Mouse (Mus musculus) B cell, adult 2 months (primary cell): Measurements from ENCODE around the gene Rexo1.
"Not testable (repeated sequence)": the region's sequence is repeated elsewhere in the genome, so short reads cannot be mapped to it uniquely, and the experiment has no call there.

Source experiments
- DNase-seq, 2 experiments: peaks; one replicate each; pipeline ENCODE4 v3.0.0; 2022

The Rexo1 gene

DNA sequence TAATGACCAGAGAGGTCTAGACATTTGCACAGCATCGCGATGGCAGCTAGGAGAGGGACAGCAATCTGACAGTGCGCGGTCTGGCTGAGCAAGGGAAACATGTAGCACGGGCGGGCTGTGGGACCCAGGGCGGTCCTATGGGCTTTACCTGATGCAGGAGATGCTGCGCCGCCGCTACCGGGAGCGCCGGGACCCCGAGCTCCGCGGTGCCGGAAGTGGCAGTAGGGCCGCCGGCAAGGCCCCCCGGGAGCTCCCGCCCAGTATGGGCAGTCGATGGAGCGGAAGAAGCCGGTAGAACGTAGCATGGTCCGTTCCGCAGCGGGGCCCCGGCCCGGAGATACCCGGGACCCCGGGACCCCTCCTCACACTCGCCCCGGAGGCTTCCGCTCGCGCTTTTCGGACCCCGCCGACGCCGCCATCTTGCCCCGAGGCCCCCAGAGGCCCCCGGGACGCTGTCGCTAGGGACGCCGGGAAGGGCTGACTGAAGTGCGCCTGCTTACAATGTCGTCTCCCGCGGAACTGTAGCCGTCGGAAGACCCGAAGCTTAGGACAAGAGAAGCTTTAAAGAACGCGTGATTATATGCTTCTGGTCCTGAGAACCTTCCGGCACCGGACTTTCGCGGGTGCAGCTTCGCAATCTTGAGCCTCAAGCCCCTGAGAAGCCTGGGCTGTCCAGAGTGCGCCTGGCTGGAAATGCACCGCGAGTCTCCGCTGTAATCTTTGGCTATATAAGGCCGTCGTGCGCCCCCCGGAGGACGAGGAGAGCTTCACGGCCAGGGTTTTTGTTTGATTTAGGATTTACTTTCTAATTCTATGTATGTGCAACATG lies at the start of gene Rexo1:
Gene Rexo1, minus strand, starts transcription at position 445 of the 829 bp plus-strand sequence.
- DNase-seq: peak; percentile 96

GRCm38 (mm10) chr10:80611024-80611423 lies 49.7 kb upstream of the Rexo1 start:
- DNase-seq: peak; percentile 78

DNA sequence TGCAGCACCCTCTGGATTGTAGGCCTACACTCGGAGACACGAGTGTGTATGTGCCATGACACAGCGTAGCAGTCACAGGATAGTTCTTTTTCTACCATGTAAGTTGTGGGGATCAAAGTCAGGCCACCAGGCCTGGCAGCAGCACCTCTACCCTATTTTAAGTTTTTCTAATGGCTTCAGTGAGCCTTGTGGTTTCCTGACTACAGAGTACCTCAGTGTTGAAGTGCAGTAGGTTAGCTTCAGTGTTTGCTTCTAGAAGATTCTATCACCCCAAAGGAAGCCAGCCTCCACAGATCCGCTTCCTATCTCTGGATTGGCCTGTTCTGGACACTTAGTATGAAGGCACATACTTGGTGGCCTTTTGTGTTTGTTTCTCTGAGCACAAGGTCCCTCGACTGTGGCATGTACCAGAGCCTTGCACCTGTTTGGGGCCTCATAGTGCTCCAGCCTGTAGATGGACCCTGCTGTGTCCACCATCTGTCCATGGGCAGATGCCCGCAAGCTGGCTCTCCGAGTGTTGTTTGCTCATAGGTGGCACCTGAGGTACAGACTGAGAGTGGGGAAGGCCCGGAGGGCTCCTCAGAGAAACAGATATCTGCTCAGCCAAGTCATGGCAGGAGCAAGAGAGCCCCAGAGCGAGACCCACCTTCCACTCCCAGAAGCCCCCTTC lies 48.9 kb upstream of the Rexo1 start:
- DNase-seq: no peak

GRCm38 (mm10) chr10:80609269-80609924 lies 48.0 kb upstream of the Rexo1 start:
- no peak for DNase-seq

DNA sequence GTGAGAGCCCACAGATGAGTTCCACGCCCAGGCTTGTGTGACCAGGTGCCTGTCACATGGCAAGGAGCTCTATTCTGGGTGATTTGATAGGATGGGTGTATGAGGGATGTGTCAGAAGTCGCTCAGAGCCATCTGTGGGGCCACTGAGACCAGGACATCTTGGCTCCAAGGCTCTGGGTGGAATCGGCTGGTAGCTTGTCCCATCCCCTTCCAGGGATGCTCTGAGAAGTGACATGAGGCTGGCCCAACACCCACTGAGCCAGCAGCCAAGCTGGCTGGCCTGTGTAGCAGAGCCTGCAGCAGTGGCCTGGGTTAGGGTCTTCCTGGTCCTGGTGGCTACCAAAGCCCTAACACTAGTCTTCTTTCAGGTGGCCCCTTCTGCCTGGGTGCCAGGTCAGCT lies 47.1 kb upstream of the Rexo1 start:
- no peak for DNase-seq

DNA sequence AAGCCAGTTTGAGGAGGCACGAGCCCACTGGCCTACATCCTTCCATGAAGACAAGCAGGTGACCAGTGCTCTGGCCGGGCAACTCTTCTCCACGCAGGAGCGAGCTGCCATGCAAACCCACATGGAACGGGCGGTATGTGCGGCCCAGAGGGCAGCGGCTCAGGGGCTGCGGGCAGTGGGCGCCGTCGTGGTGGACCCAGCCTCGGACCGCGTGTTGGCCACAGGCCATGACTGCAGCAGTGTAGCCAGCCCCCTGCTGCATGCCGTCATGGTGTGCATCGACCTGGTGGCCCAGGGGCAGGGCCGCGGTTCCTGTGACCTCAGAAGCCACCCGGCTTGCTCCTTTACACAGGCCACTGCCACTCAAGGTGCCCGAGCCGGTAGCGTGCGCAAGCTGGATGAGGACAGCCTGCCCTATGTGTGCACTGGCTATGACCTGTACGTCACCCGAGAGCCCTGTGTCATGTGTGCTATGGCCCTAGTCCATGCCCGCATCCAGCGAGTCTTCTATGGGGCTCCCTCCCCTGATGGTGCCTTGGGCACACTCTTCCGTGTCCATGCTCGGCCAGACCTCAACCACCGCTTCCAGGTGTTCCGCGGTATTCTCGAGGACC lies 45.5 kb upstream of the Rexo1 start:
- DNase-seq: no peak

GRCm38 (mm10) chr10:80606306-80606705 lies 44.9 kb upstream of the Rexo1 start:
- no peak for DNase-seq

- DNase-seq: not testable (repeated sequence)
Observed at GRCm38 (mm10) chr10:80605721-80606120, 44.4 kb upstream of the Rexo1 start, which contains the start of gene Gm49322. Gene Gm49322 (plus strand): TSS chr10:80606021.

DNA sequence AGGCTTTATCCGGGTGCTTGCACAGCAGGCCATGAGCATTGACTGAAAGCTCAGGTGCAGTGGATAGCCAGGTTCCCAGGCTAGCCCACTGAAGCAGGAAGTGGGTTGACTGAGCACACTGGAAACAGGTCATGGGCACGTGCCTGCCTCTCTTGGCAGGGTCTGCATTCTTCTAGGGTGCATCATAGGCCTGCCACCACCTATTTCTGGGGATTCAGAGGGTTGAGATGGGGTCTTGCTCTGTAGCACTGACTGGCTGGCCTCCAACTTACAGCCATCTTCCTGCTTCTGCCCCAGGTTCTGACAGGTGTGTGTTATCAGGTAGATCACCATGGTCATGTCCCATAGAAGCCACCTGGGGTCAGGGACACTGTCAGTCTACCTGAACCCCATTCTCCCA lies 43.6 kb upstream of the Rexo1 start:
- DNase-seq: no peak

GRCm38 (mm10) chr10:80604001-80604509 lies 42.7 kb upstream of the Rexo1 start:
- peak; percentile 75 to 76 for DNase-seq

- no peak for DNase-seq
Observed at GRCm38 (mm10) chr10:80603364-80603763, 42.0 kb upstream of the Rexo1 start.

GRCm38 (mm10) chr10:80602698-80603325 lies 41.5 kb upstream of the Rexo1 start, which contains the start of the genes Scamp4 and Adat3:
Gene Scamp4 (plus strand): TSS chr10:80602872.
Gene Adat3 (plus strand): TSS chr10:80602880.
- DNase-seq: peak; percentile 97 to 98

GRCm38 (mm10) chr10:80596318-80596717 lies 35.0 kb upstream of the Rexo1 start:
- no peak for DNase-seq

DNA sequence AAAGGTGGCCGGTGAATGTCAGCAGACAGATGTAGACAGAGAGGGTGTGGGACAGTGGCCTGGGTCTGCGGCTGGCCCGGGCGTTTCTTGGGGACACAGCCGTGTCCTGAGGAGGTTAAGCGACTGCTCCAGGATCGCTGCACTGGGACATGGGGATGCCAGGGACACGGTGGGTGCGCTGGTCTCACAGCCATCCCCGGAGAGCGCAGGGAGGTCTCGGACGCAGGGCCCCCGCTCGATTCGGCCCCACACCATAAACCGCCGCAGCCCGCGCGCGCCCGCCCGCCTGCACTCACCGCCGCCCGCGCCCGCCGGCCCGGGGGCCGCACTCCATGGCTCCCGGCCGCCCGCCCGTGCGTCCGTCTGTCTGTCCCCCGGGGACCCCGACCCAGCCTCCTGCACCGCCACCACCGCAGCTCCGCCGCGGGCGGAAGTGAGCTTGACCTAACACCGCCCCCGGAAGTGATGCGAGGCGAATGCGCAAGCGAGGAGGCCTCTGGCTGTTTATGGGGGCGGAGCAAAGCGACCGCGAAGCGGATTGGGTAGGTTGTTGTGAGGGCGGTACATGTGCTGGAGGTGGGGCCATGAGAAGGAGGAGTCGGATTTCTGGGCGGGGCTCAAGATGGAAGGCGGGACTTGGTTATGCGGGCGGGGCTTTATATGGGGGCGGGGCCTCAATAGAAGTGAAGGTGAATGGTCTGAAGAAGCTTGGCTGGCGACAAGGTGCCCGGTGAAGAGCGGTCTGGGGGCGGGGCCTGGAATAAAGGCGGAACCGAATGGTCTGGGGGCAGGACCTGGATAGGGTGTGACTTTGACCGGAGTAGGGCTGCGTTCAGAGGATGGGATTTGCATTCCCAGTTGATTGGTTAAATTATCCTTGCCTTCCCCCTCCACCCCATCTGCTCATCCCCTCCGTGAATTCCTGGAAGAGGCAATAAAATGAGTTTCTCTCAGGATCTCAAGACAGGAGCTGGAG lies 28.8 kb upstream of the Rexo1 start, which contains the start of gene Abhd17a:
Gene Abhd17a, minus strand, starts transcription at position 463 of the 976 bp plus-strand sequence.
- DNase-seq: peak; percentile 96 to 97

GRCm38 (mm10) chr10:80589127-80589878 lies 27.9 kb upstream of the Rexo1 start:
- DNase-seq: peak; percentile 80 to 84

GRCm38 (mm10) chr10:80587305-80587657 lies 25.9 kb upstream of the Rexo1 start:
- no peak for DNase-seq

DNA sequence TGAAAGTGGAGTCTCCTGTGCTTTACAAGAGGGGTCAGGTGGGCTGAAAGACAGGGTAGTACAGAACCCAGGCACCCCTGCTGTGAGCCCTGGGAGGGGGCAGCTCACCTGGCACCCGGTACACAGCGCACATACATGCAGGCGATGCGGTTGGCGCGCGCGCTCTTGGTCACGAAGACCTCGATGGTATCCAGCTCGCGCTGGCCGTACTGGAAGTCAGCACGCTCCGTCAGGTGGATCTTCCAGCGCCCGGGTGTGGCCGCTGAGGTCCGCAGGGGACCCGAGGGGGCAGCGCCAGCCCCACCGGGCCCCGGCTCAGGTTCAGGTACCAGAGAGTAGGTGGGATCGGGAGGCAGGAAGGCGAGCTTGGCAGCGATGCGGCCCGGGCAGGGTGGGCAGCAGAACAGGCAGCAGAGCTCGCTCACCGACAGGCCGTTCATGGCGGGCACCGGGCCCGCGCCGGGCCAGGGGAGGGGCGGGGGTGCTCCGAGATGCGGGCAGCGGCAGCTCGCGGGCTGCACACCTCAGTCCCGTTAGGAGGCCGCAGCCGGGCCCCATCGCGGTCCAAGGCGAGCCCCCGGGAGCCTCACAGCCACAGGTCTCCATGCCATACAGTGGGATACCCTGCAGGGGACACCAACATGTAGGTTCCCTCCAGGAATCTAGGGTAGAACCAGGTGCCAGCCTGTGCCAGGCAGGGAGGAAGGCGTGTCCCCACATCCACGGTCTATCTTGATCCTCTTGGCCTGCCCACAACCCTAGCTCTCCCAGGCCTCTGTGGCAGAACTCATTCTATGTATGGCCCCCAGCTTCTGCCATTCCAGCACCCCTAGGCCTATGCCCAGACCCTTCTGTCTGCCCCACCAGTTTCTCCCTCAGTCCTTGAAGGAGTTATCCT lies 25.3 kb upstream of the Rexo1 start:
- DNase-seq: no peak

DNA sequence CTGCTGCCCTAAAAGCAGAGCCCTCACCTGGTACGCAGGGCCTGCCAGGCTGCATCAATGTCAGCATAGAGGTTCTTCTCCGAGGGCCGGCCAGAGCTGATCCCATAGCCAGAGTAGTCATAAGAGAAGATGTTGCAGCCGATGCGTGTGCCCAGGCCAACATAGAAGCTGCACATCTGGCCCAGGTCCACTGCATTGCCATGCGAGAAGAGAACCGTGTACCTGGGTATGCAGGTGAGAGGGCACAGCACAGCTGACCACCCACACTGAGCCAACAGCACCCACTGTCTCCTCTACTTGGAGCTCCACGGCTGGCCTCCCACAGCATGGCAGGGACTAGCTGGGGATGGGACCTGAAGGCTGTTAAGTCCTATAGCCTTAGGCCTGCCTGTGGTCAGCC lies 24.2 kb upstream of the Rexo1 start:
- no peak for DNase-seq
